Mouse (Mus musculus) kidney, embryonic 16.5 days (tissue): ENCODE measurements around the gene Ly6g6f. TPM values are rescaled to one million over a fixed set of nuclear protein-coding genes. Genes with fewer than 3 reads are reported as not detected.
A peak's percentile ranks its signal among the peaks of the same experiment; 100 is the strongest.

Source experiments
- ATAC-seq: fragments of 200-750 bp; cut with Nextera tagmentation; 2 replicates; pipeline ENCODE4 v1.8.0; 2017; ENCODE audit warnings: moderate TSS enrichment; ENCODE audit not compliant: low FRiP score, low TSS enrichment
- H3K27ac ChIP-seq: fragments of 300-500 bp; sonication (generic); 2 replicates; pipeline ENCODE4 v1.5.1; 2014; ENCODE audit warnings: low read length
- H3K27me3 ChIP-seq: fragments of 300-500 bp; sonication (generic); 2 replicates; pipeline ENCODE4 v1.6.1; 2014; ENCODE audit warnings: low read length, control low read depth, mixed read lengths; ENCODE audit not compliant: insufficient read depth
- H3K36me3 ChIP-seq: fragments of 300-500 bp; sonication (generic); 2 replicates; pipeline ENCODE4 v1.6.1; 2014; ENCODE audit warnings: low read length, control low read depth, mixed read lengths; ENCODE audit not compliant: insufficient read depth
- H3K4me1 ChIP-seq: fragments of 300-500 bp; sonication (generic); 2 replicates; pipeline ENCODE4 v1.6.1; 2014; ENCODE audit warnings: low read length, control low read depth, mixed read lengths; ENCODE audit not compliant: insufficient read depth
- H3K4me2 ChIP-seq: fragments of 300-500 bp; sonication (generic); replicated peaks from 2 replicates; pipeline ENCODE4 v1.6.1; 2014; ENCODE audit warnings: low read depth, low read length
- H3K4me3 ChIP-seq: fragments of 300-500 bp; sonication (generic); 2 replicates; pipeline ENCODE4 v1.5.1; 2014; ENCODE audit warnings: mild to moderate bottlenecking, low read length
- H3K9ac ChIP-seq: fragments of 300-500 bp; sonication (generic); replicated peaks from 2 replicates; pipeline ENCODE4 v1.6.1; 2014; ENCODE audit warnings: low read length
- H3K9me3 ChIP-seq: fragments of 300-500 bp; sonication (generic); 2 replicates; pipeline ENCODE4 v1.6.1; 2016; ENCODE audit warnings: low read length, control low read depth
- WGBS: fragments of 180-500 bp; shearing (Covaris S2); extraction: QIAGEN DNeasy Blood & Tissue Kit; methylation state at CpG from one replicate; pipeline ENCODE4 v1.1.7; 2014; 5-methylcytosine and 5-hydroxymethylcytosine counted together
- polyA plus RNA-seq: library from polyadenylated mRNA; unstranded; fragments of >200 nt; fragmentation: Nextera tagmentation; extraction: Ambion mirVana; gene quantifications from 2 replicates; pipeline ENCODE4 v1.2.1, GENCODE M21; 2015

Gene Ly6g6f
- polyA plus RNA-seq, 1 experiment from 2014 or later: not detected

- 0 out of 2 replicates have a peak, but pooled peaks cover 7% of the 10 kb centered on the region for H3K27me3 ChIP-seq
- H3K36me3 ChIP-seq: no peaks in the 10 kb centered on the region
- H3K9ac ChIP-seq: no peak overlapping the region
- 66% methylated on average over 6 of the region's 6 CpGs for WGBS
- no peak for ATAC-seq
- no peak overlapping the region for H3K4me2 ChIP-seq
- no peaks in the 10 kb centered on the region for H3K9me3 ChIP-seq
- peaks cover 15% of the 10 kb centered on the region for H3K4me1 ChIP-seq
- H3K4me3 ChIP-seq: no peak overlapping the region
- no peak overlapping the region for H3K27ac ChIP-seq
These were observed 14.7 kb downstream of the Ly6g6f start for GRCm38 (mm10) chr17:35070556-35071229.

GRCm38 (mm10) chr17:35068213-35068914 is 17.0 kb downstream of the Ly6g6f start:
- Histone ChIP-seq H3K4me3 (no peak overlapping the region), H3K4me2 (no peak overlapping the region), H3K9ac (no peak overlapping the region), H3K27ac (no peak overlapping the region), H3K9me3 (no peaks in the 10 kb centered on the region), H3K36me3 (no peaks in the 10 kb centered on the region), H3K4me1 (peaks cover 26% of the 10 kb centered on the region), H3K27me3 (0 out of 2 replicates have a peak, but pooled peaks cover 7% of the 10 kb centered on the region)
- ATAC-seq: no peak
- WGBS: 79% methylated on average over 17 of the region's 17 CpGs

- peaks cover 24% of the 10 kb centered on the region for H3K4me1 ChIP-seq
- 0 out of 2 replicates have a peak, but pooled peaks cover 7% of the 10 kb centered on the region for H3K27me3 ChIP-seq
- H3K27ac ChIP-seq: peak within 1 kb of the TSS; percentile 56
- peak within 1 kb of the TSS; percentile 29 for H3K9ac ChIP-seq
- peaks cover 18% of the 10 kb centered on the region for H3K36me3 ChIP-seq
- H3K4me2 ChIP-seq: peak within 1 kb of the TSS; percentile 59
- no peaks in the 10 kb centered on the region for H3K9me3 ChIP-seq
- no peak for ATAC-seq
- 48% methylated on average over 10 of the region's 10 CpGs for WGBS
- peak within 1 kb of the TSS; percentile 43 for H3K4me3 ChIP-seq
These were observed 19.3 kb downstream of the Ly6g6f start, which contains the start of gene Mpig6b for GRCm38 (mm10) chr17:35066084-35066483. Gene Mpig6b, minus strand, starts transcription at chr17:35066184.

- Histone ChIP-seq H3K9me3 (no peaks in the 10 kb centered on the region), H3K4me3 (peak within 1 kb of the TSS; percentile 43), H3K9ac (peak within 1 kb of the TSS; percentile 29), H3K4me1 (peaks cover 32% of the 10 kb centered on the region), H3K4me2 (peak within 1 kb of the TSS; percentile 59), H3K27ac (peak within 1 kb of the TSS; percentile 56), H3K36me3 (peaks cover 24% of the 10 kb centered on the region), H3K27me3 (0 out of 2 replicates have a peak, but pooled peaks cover 7% of the 10 kb centered on the region)
- ATAC-seq: peak; percentile 68
- 2% methylated on average over 48 of the region's 48 CpGs for WGBS
These were observed 20.2 kb downstream of the Ly6g6f start, which contains the start of gene Ly6g6c for GRCm38 (mm10) chr17:35064951-35065947. Gene Ly6g6c, plus strand, starts transcription at chr17:35065388.

GRCm38 (mm10) chr17:35064378-35064877 is 21.0 kb downstream of the Ly6g6f start:
- Histone ChIP-seq H3K4me3 (peak overlapping the region; percentile 43), H3K27ac (peak overlapping the region; percentile 56), H3K36me3 (peaks cover 24% of the 10 kb centered on the region), H3K4me2 (peak overlapping the region; percentile 59), H3K27me3 (0 out of 2 replicates have a peak, but pooled peaks cover 7% of the 10 kb centered on the region), H3K9ac (peak overlapping the region; percentile 29), H3K9me3 (no peaks in the 10 kb centered on the region), H3K4me1 (peaks cover 35% of the 10 kb centered on the region)
- no peak for ATAC-seq
- WGBS: 31% methylated on average over 10 of the region's 10 CpGs

GRCm38 (mm10) chr17:35063466-35063865 is 21.9 kb downstream of the Ly6g6f start:
- 77% methylated on average over 3 of the region's 3 CpGs for WGBS
- H3K36me3 ChIP-seq: peaks cover 26% of the 10 kb centered on the region
- peaks cover 38% of the 10 kb centered on the region for H3K4me1 ChIP-seq
- no peak overlapping the region for H3K4me3 ChIP-seq
- ATAC-seq: no peak
- H3K9me3 ChIP-seq: no peaks in the 10 kb centered on the region
- H3K9ac ChIP-seq: no peak overlapping the region
- 0 out of 2 replicates have a peak, but pooled peaks cover 7% of the 10 kb centered on the region for H3K27me3 ChIP-seq
- no peak overlapping the region for H3K4me2 ChIP-seq
- no peak overlapping the region for H3K27ac ChIP-seq

GRCm38 (mm10) chr17:35061299-35061698 is 24.1 kb downstream of the Ly6g6f start:
- Histone ChIP-seq H3K27ac (no peak overlapping the region), H3K9ac (no peak overlapping the region), H3K9me3 (no peaks in the 10 kb centered on the region), H3K4me3 (no peak overlapping the region), H3K4me2 (no peak overlapping the region), H3K36me3 (peaks cover 45% of the 10 kb centered on the region), H3K4me1 (peaks cover 41% of the 10 kb centered on the region), H3K27me3 (0 out of 2 replicates have a peak, but pooled peaks cover 3% of the 10 kb centered on the region)
- no peak for ATAC-seq
- 76% methylated on average over 8 of the region's 8 CpGs for WGBS

- H3K9me3 ChIP-seq: no peaks in the 10 kb centered on the region
- ATAC-seq: no peak
- peaks cover 49% of the 10 kb centered on the region for H3K36me3 ChIP-seq
- no peaks in the 10 kb centered on the region for H3K27me3 ChIP-seq
- WGBS: 56% methylated on average over 22 of the region's 22 CpGs
- peaks cover 43% of the 10 kb centered on the region for H3K4me1 ChIP-seq
- H3K4me3 ChIP-seq: peak overlapping the region; percentile 93
- H3K4me2 ChIP-seq: peak overlapping the region; percentile 84
- peak overlapping the region; percentile 95 for H3K9ac ChIP-seq
- no peak overlapping the region for H3K27ac ChIP-seq
These were observed 24.6 kb downstream of the Ly6g6f start for GRCm38 (mm10) chr17:35060737-35061297.

GRCm38 (mm10) chr17:35060071-35060470 is 25.3 kb downstream of the Ly6g6f start:
- Histone ChIP-seq H3K4me1 (peaks cover 39% of the 10 kb centered on the region), H3K9me3 (no peaks in the 10 kb centered on the region), H3K9ac (peak overlapping the region; percentile 95), H3K27ac (no peak overlapping the region), H3K27me3 (no peaks in the 10 kb centered on the region), H3K4me2 (peak overlapping the region; percentile 84), H3K36me3 (peaks cover 57% of the 10 kb centered on the region), H3K4me3 (peak overlapping the region; percentile 93)
- 14% methylated on average over 14 of the region's 14 CpGs for WGBS
- ATAC-seq: no peak
